Mouse (Mus musculus) intestine, embryonic 16.5 days (tissue): ENCODE results near the gene Fgd6. TPM values are rescaled to one million over a fixed set of nuclear protein-coding genes. Genes with fewer than 3 reads are reported as not detected.

Experiments used
- ATAC-seq: fragments of 200-750 bp; cut with Nextera tagmentation; 2 replicates; pipeline ENCODE4 v1.8.0; 2017; ENCODE audit warnings: moderate TSS enrichment, moderate library complexity
- H3K27ac ChIP-seq: fragments of 300-500 bp; sonication (generic); 2 replicates; pipeline ENCODE4 v1.5.1; 2014; ENCODE audit warnings: mild to moderate bottlenecking, low read length
- H3K27me3 ChIP-seq: fragments of 300-500 bp; sonication (generic); replicated peaks from 2 replicates; pipeline ENCODE4 v1.6.1; 2014; ENCODE audit warnings: low read length, control low read depth, mixed read lengths; ENCODE audit not compliant: control insufficient read depth, insufficient read depth
- H3K36me3 ChIP-seq: fragments of 300-500 bp; sonication (generic); 2 replicates; pipeline ENCODE4 v1.6.1; 2014; ENCODE audit warnings: low read length, control low read depth; ENCODE audit not compliant: control insufficient read depth, insufficient read depth
- H3K4me1 ChIP-seq: fragments of 300-500 bp; sonication (generic); 2 replicates; pipeline ENCODE4 v1.6.1; 2014; ENCODE audit warnings: low read length, control low read depth, mixed read lengths; ENCODE audit not compliant: control insufficient read depth, insufficient read depth
- H3K4me2 ChIP-seq: fragments of 300-500 bp; sonication (generic); 2 replicates; pipeline ENCODE4 v1.6.1; 2014; ENCODE audit warnings: low read depth, low read length, control low read depth
- H3K4me3 ChIP-seq: fragments of 300-500 bp; sonication (generic); 2 replicates; pipeline ENCODE4 v1.5.1; 2014; ENCODE audit warnings: mild to moderate bottlenecking, low read length
- H3K9ac ChIP-seq: fragments of 300-500 bp; sonication (generic); 2 replicates; pipeline ENCODE4 v1.6.1; 2014; ENCODE audit warnings: low read depth, low read length
- H3K9me3 ChIP-seq: fragments of 300-500 bp; sonication (generic); 2 replicates; pipeline ENCODE4 v1.6.1; 2016; ENCODE audit warnings: low read length, control low read depth; ENCODE audit not compliant: control insufficient read depth
- WGBS: fragments of 180-500 bp; shearing (Covaris S2); extraction: QIAGEN DNeasy Blood & Tissue Kit; methylation state at CpG from one replicate; pipeline ENCODE4 v1.1.7; 2014; 5-methylcytosine and 5-hydroxymethylcytosine counted together
- polyA plus RNA-seq: library from polyadenylated mRNA; unstranded; fragments of >200 nt; fragmentation: Nextera tagmentation; extraction: Ambion mirVana; gene quantifications from 2 replicates; pipeline ENCODE4 v1.2.1, GENCODE M21; 2015

Fgd6 gene
- polyA plus RNA-seq, 1 experiment from 2014 or later, result 2.7 TPM

GRCm38 (mm10) chr10:94014200-94014599 is 21.6 kb upstream of the Fgd6 start:
- no peak overlapping the region for H3K4me2 ChIP-seq
- H3K4me3 ChIP-seq, result no peak overlapping the region
- H3K9ac ChIP-seq, result no peak overlapping the region
- no peaks in the 10 kb centered on the region for H3K4me1 ChIP-seq
- H3K27ac ChIP-seq, result no peak overlapping the region
- no peaks in the 10 kb centered on the region for H3K9me3 ChIP-seq
- no peaks in the 10 kb centered on the region for H3K36me3 ChIP-seq
- no peak for ATAC-seq
- no peaks in the 10 kb centered on the region for H3K27me3 ChIP-seq
- WGBS, result 53% methylated on average over 4 of the region's 4 CpGs

DNA sequence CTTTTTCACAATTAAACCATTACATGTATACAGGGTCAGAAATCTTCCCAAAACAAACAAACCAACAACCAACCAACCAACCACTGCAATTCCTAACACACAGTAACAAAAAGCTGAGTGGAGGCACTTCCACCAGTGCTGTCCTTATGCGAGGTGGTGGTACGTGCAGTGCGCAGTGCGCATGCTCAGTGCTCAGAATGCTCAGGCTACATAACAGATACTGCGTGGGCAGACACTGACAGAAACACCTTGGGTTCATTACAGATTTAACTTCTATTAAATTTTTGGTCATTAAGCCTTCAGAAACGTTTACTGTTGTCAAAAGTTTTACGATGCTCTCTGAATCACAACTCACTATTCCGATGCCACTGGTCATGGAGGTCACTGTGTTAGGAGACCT is 18.3 kb upstream of the Fgd6 start:
- Histone ChIP-seq H3K27ac (no peak overlapping the region), H3K4me1 (no peaks in the 10 kb centered on the region), H3K27me3 (no peaks in the 10 kb centered on the region), H3K4me3 (no peak overlapping the region), H3K9ac (no peak overlapping the region), H3K4me2 (no peak overlapping the region), H3K9me3 (no peaks in the 10 kb centered on the region), H3K36me3 (no peaks in the 10 kb centered on the region)
- WGBS, result 82% methylated on average over 8 of the region's 8 CpGs
- no peak for ATAC-seq

- Histone ChIP-seq H3K27ac (no peak overlapping the region), H3K9me3 (no peaks in the 10 kb centered on the region), H3K4me2 (no peak overlapping the region), H3K4me1 (no peaks in the 10 kb centered on the region), H3K4me3 (no peak overlapping the region), H3K27me3 (no peaks in the 10 kb centered on the region), H3K36me3 (no peaks in the 10 kb centered on the region), H3K9ac (no peak overlapping the region)
- WGBS, result 59% methylated on average over 5 of the region's 5 CpGs
- ATAC-seq, result no peak
These were observed 15.2 kb upstream of the Fgd6 start for GRCm38 (mm10) chr10:94020587-94020986.

DNA sequence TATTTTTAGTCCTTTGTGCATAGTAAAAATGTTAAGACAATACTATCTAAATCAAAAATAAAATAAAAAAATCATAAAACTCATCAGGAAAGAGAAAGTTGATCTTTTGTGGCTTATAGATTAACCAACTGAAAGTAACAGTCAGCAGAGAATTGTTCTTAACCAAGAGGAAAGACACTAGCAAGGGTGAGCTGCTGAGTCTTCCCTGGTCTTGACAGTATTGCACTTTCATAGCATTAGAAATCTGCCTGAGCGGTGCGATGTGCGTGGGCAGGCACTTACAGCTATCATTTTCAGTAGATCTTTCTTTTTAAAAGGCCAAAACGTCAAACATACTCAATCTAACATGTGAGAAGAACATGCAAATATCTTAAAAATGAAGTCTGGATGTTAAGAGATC is 14.7 kb upstream of the Fgd6 start:
- no peak overlapping the region for H3K4me3 ChIP-seq
- 85% methylated on average over 4 of the region's 4 CpGs for WGBS

DNA sequence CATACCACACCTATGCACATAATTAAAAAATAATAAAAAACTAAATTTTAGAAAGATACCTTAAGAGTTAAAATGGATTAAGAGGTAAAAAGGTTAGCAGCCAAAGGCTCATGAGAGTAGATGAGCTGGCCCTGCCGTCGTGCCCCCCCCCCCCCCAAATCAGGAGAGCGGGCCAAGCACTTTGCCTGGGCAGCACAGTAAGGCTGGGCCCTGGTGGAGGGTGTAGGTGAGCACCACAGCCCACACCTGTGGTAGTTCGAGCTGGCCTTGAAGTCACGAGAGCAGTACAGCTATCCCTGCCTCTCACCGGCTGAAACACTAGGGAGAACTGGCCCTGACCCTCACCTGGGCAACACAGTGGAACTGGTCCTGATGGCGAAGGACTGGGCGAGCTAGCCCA is 10.7 kb upstream of the Fgd6 start:
- WGBS, result 97% methylated on average over 8 of the region's 8 CpGs
- Histone ChIP-seq H3K4me2 (no peak overlapping the region), H3K4me3 (no peak overlapping the region)

More for the DNA sequence above, 14.7 kb upstream of the Fgd6 start:
- H3K4me1 ChIP-seq, result no peaks in the 10 kb centered on the region
- H3K9ac ChIP-seq, result no peak overlapping the region
- no peaks in the 10 kb centered on the region for H3K27me3 ChIP-seq
- no peaks in the 10 kb centered on the region for H3K36me3 ChIP-seq
- H3K27ac ChIP-seq, result no peak overlapping the region
- no peak for ATAC-seq
- no peaks in the 10 kb centered on the region for H3K9me3 ChIP-seq
- no peak overlapping the region for H3K4me2 ChIP-seq

DNA sequence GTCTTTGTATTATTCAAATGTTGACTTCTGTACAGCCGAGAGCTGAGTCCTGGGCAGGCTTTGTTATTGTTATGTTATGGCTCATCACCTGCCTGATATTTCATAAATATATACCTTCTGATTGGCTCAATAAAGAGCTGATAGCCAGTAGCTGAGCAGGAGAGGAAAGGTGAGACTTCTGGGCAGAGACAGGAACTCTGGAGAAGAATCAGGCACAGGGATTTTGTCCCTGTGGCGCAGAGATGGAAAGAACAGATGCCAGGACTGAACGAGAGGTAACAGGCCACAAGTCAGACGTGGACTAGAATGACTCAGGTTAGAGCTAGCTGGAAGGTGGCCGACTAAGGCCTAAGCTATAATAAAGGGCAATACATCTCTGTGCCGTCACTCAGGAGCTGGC is 7.3 kb upstream of the Fgd6 start:
- 83% methylated on average over 6 of the region's 6 CpGs for WGBS

More for the DNA sequence above, 10.7 kb upstream of the Fgd6 start:
- ATAC-seq, result no peak
- Histone ChIP-seq H3K9me3 (no peaks in the 10 kb centered on the region), H3K36me3 (no peaks in the 10 kb centered on the region), H3K27ac (no peak overlapping the region), H3K27me3 (no peaks in the 10 kb centered on the region), H3K4me1 (no peaks in the 10 kb centered on the region), H3K9ac (no peak overlapping the region)

GRCm38 (mm10) chr10:94031164-94031563 is 4.6 kb upstream of the Fgd6 start:
- Histone ChIP-seq H3K4me1 (peaks cover 10% of the 10 kb centered on the region), H3K36me3 (no peaks in the 10 kb centered on the region), H3K9me3 (no peaks in the 10 kb centered on the region), H3K9ac (no peak overlapping the region), H3K4me3 (no peak overlapping the region), H3K27me3 (no peaks in the 10 kb centered on the region), H3K27ac (no peak overlapping the region), H3K4me2 (no peak overlapping the region)
- 94% methylated on average over 6 of the region's 6 CpGs for WGBS
- no peak for ATAC-seq

More for the DNA sequence above, 7.3 kb upstream of the Fgd6 start:
- Histone ChIP-seq H3K27ac (no peak overlapping the region), H3K4me2 (no peak overlapping the region), H3K36me3 (no peaks in the 10 kb centered on the region), H3K9me3 (no peaks in the 10 kb centered on the region), H3K4me1 (0 out of 2 replicates have a peak, but pooled peaks cover 4% of the 10 kb centered on the region), H3K9ac (no peak overlapping the region), H3K4me3 (no peak overlapping the region), H3K27me3 (no peaks in the 10 kb centered on the region)
- ATAC-seq, result no peak

- no peaks in the 10 kb centered on the region for H3K27me3 ChIP-seq
- peak overlapping the region; percentile 97 for H3K4me3 ChIP-seq
- peak overlapping the region; percentile 85 for H3K9ac ChIP-seq
- ATAC-seq, result peak; percentile 90
- H3K4me1 ChIP-seq, result peaks cover 10% of the 10 kb centered on the region
- peak overlapping the region; percentile 70 for H3K4me2 ChIP-seq
- no peaks in the 10 kb centered on the region for H3K9me3 ChIP-seq
- no peaks in the 10 kb centered on the region for H3K36me3 ChIP-seq
- no peak overlapping the region; the same call in 1 of the 2 replicates for H3K27ac ChIP-seq
- 2% methylated on average over 30 of the region's 30 CpGs for WGBS
These were observed 734 bp upstream of the Fgd6 start for GRCm38 (mm10) chr10:94034876-94035657.

DNA sequence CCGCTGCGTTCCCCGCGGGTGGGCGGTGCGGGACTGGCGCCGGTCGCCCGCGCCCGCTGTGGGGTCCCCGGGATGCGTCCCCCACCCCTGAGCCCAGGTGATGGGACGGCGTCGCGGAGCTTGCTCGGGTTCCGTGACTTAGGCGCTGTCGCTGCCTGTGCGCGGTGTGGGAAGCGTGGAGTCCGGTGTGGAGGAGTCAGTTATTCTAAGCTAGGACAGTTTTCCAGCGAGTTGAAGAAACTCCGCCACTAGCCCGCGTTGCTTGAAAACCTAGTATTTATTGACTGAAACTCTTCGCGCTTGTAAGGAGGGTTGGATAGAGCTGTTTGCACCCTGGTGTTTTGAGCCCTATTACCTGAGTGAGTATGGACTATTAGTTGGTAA is 566 bp downstream of the Fgd6 start:
- Histone ChIP-seq H3K9me3 (no peaks in the 10 kb centered on the region), H3K9ac (peak overlapping the region; percentile 89), H3K36me3 (no peaks in the 10 kb centered on the region), H3K4me2 (peak overlapping the region; percentile 66), H3K4me3 (peak overlapping the region; percentile 97), H3K27ac (peak overlapping the region; percentile 73), H3K4me1 (peaks cover 10% of the 10 kb centered on the region), H3K27me3 (no peaks in the 10 kb centered on the region)
- WGBS, result under 1% methylated on average over 32 of the region's 32 CpGs
- peak; percentile 31; the same call in 1 of the 2 replicates for ATAC-seq
